Mouse (Mus musculus): ENCODE measurements around the gene L2hgdh.

- no peak for TF ChIP-seq CTCF (IDR thresholded peaks at IDR 0.05; ENCODE audit: low read depth, low read length)
- no peak for TF ChIP-seq GATA1 (IDR thresholded peaks at IDR 0.05; ENCODE audit: borderline replicate concordance, low read length)
- TF ChIP-seq TAL1 (conservative IDR thresholded peaks at IDR 0.05; ENCODE audit: low read depth, low read length), result no peak
- no peak for TF ChIP-seq POLR2AphosphoS5 (IDR thresholded peaks at IDR 0.05; ENCODE audit: insufficient replicate concordance, low read depth, low read length)
These were observed 31.2 kb downstream of the L2hgdh start for GRCm38 (mm10) chr12:69693471-69693870.

Measured in G1E (cell line).